Mouse (Mus musculus) brain, embryonic 14.5 days (tissue): ENCODE results near the gene Cntn5. TPM values are rescaled to one million over a fixed set of nuclear protein-coding genes. Genes with fewer than 3 reads are reported as not detected.
A peak's percentile ranks its signal among the peaks of the same experiment; 100 is the strongest.

Experiments
- DNase-seq: peaks from one replicate; pipeline ENCODE4 v3.0.0-alpha.2; 2011; ENCODE audit warnings: low read depth
- CTCF ChIP-seq: fragments of 200-500 bp; IDR thresholded peaks from 2 replicates; pipeline ENCODE4 v1.5.1; 2012; ENCODE audit warnings: inconsistent platforms, mild to moderate bottlenecking, moderate library complexity, borderline replicate concordance; ENCODE audit not compliant: insufficient read depth, insufficient read length; ENCODE audit errors: extremely low read depth
- POLR2A ChIP-seq: fragments of 200-500 bp; IDR thresholded peaks from 2 replicates; pipeline ENCODE4 v1.6.1; 2012; ENCODE audit warnings: mild to moderate bottlenecking, inconsistent platforms, borderline replicate concordance; ENCODE audit not compliant: poor library complexity, insufficient read depth, insufficient read length, severe bottlenecking; ENCODE audit errors: extremely low read depth
- polyA plus RNA-seq: library from polyadenylated mRNA; depleted of rRNA; stranded (reverse); fragments of >200 nt; gene quantifications from 2 replicates; pipeline ENCODE4 v1.2.3, GENCODE M21; 2012

The Cntn5 gene
- polyA plus RNA-seq, 1 experiment, result 5.5 TPM

- DNase-seq, result peak; percentile 19
Observed at GRCm38 (mm10) chr9:10265616-10266015, 639.0 kb downstream of the Cntn5 start.

DNA sequence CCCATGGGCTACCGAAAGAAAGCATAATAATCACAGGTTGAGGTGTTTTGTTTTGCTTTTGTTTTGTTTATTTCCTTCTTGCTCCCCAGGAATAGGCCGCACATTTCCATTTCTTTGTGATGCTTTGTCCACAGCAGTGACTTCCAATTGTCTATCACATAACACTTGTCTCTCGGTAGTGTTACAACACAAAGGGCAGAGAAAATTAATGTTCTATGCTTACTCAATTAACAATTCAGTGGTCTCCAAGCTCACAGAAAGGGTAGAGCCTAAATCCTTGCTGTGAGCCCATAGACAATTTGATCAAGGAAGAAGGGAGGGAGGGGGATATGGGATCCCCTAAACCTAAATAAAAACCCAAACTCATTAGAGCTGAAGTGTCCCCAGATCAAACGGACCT is 671.2 kb downstream of the Cntn5 start:
- TF ChIP-seq CTCF (no peak), POLR2A (no peak)
- DNase-seq, result no peak

More at GRCm38 (mm10) chr9:10265616-10266015, 639.0 kb downstream of the Cntn5 start:
- TF ChIP-seq CTCF (no peak), POLR2A (no peak)

DNA sequence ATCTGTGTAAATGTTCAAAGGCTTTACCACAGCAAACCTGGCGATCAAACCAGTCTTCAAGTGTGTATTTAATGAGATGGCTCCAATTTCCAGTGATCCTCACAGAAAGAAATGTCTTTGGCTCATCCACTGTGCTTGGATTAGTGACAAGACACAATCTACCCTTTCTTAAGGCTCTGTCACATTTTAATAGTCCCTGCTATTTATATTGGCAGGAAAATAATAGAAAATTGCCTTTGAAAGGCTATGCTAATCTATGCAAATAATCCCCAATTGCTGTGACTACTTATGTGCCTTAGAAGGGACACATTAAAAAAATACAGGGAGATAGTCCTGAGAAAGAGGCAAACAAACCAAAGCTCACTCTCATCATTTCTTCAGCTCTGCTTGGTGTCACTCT is 672.5 kb downstream of the Cntn5 start:
- peak; percentile 83 for DNase-seq
- TF ChIP-seq CTCF, result no peak
- TF ChIP-seq POLR2A, result no peak

DNA sequence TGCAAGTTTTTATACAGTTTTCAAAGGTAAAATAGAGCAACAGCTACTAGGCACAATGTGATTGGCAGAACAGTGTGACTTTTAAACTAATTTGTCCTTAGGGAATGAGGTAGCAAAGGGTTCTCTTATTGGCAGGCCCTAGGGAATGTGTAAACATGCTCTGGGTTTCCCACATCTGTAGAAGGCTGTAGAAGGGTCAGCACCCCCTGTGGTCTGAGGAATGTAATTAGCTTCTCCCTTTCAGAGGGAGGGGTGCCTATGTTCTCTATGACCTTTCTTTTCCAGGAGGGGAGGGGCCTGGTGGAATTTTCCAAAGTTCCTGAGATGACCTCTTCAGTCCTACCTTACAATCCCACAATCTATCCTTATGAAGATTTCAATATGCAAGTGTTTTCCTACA is 673.6 kb downstream of the Cntn5 start:
- DNase-seq, result no peak
- TF ChIP-seq POLR2A, result no peak
- TF ChIP-seq CTCF, result no peak

DNA sequence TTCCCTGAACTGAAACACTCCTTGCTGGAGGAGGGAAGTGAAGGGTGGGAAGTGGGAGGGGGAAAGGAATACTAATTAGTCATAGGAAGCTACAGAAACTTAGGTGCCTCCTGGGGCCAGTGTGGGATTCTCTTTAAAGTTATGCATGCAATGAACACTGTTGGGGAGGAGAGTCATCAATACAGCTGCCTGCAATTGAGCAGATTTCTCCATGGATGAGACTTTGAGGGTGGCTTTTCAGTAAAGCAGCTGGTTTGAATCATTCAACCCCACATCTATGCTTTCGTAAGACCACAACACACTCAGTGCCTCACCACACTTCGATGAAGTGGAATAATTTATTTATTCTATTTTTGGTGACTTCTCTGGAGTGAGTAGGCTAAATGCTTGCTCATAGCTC is 674.9 kb downstream of the Cntn5 start:
- no peak for DNase-seq
- TF ChIP-seq POLR2A (no peak), CTCF (no peak)

- DNase-seq, result peak; percentile 70
- TF ChIP-seq CTCF (no peak), POLR2A (no peak)
Observed at GRCm38 (mm10) chr9:10226013-10226412, 678.6 kb downstream of the Cntn5 start.

DNA sequence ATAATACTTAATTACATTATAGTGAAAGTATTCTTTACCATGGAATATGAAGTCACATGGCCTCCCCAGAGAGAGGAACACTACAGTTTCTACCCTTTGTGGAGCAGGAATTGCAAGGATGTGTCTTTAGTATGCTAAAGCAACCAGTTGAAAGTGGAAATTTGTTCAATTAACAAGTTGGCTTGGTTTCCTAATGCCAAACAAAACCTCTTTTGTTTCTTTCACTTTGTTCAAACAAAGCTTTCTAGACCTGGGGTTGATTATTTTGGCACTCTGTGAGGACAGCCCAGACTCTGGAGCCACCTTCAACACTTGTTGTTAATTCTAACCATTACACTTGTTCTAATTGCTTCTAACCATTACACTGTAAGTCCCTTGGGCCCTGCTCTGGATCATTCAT is 718.5 kb downstream of the Cntn5 start:
- no peak for TF ChIP-seq CTCF
- TF ChIP-seq POLR2A, result no peak
- DNase-seq, result peak; percentile 84

DNA sequence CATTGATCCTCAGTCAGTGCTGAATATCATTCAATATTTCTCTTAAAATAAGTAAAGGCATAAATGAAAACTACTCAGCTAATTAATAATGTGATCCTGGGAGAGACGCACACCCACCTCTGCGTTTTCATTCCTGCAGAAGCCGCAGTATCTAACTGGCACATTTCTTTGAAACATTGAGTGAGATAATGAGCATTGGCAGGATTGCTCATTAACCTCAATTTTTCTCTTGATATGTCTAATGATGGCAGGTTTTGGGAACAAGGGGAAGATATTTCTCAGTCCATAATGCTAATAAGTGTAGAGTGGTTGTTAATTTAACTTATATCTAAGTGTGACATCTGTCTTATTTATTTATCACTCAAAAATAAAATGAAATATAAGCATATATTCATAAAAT is 734.0 kb downstream of the Cntn5 start:
- TF ChIP-seq CTCF (no peak), POLR2A (no peak)
- DNase-seq, result peak; percentile 48

DNA sequence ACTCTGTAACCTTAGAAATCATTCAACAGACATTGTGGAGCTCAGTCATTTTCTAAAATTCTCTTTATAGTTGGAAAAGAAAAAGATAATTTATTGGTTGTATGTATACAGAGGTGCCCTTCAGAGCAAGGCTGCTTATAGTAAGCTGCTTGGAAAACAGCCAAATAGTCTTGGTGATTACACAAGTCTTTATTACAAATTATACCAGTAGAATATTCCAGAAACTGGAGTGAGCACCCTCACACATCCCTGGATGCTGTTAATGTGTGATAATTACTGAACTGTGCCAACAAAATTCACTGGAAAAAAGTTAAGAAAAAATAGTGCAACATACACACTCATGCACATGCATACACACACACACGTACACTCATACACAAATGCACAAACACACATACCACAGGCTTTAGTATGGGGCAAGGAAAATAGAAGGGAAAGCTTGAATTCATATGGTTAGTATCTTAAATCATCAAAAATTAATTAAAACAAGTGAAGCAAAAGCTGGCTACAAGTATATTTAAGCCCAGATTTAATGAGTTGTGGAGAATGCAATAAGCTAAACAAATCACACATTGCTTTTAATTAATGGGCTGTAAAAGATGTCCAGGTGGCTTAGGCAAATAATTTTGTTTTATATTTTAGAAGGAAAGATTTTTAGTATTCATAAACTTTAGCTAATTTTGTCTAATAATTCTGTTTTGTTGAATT is 783.1 kb downstream of the Cntn5 start:
- peak; percentile 68 for DNase-seq
- TF ChIP-seq CTCF (no peak), POLR2A (no peak)

GRCm38 (mm10) chr9:10116581-10116980 is 788.0 kb downstream of the Cntn5 start:
- DNase-seq, result no peak
- TF ChIP-seq POLR2A (no peak), CTCF (no peak)

- TF ChIP-seq CTCF, result no peak
- no peak for TF ChIP-seq POLR2A
Observed at GRCm38 (mm10) chr9:10109156-10109555, 795.4 kb downstream of the Cntn5 start.

DNA sequence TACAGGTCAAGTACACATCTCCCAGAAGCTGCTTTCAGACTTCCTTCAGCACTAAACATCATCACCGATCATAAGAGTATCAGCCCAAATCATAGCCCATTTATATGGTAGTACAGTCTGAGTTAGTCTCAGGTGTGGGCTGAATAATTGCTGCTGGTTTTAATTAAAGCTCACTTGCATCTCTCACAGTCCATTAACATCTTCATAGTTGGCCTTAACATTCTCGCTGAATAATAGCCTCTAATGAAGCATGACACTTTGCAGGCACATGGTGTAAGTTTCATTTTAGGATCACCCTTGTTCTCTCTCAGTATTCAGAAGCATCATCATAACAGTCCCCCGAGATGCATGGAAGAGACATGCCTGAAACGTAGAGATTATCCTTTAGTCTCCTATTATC is 796.7 kb downstream of the Cntn5 start:
- no peak for TF ChIP-seq POLR2A
- no peak for TF ChIP-seq CTCF
- DNase-seq, result peak; percentile 52

More at GRCm38 (mm10) chr9:10109156-10109555, 795.4 kb downstream of the Cntn5 start:
- DNase-seq, result no peak

DNA sequence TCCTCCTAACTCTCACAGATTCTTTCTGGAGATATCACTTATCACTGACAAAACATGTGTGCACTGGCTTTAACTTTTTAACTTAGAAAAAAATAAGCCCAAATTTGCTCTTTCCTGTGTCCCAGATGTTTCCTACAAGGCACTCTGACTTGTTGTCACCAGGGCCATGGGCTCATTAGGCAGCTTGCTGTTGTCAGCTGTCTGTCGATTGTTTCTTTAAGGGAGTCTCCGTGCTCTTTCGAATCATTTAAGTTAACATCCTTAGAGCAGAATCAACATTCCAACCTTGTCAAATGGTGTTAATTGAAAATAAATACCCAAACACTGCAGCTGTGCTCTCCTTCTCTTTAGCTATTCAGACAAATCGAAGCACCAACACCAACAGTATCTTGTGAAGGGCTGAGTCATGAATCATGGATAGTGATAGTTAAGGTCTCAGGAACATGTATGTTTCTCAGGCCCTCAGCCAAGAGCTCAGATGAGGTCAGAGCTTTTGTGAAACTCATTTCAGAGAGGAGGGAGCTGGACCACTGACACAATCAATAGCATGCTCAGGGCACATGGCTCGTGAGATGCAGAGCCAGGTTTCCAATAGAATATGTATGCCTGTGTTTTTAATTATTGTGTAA is 802.6 kb downstream of the Cntn5 start:
- DNase-seq, result no peak
- no peak for TF ChIP-seq CTCF
- no peak for TF ChIP-seq POLR2A
